Mouse (Mus musculus) kidney, embryonic 14.5 days (tissue): Measurements from ENCODE around the gene Ctnnal1. TPM values are rescaled to one million over a fixed set of nuclear protein-coding genes. Genes with fewer than 3 reads are reported as not detected.

Source experiments
- ATAC-seq: fragments of 200-750 bp; cut with Nextera tagmentation; 2 replicates; pipeline ENCODE4 v1.8.0; 2017; ENCODE audit warnings: moderate number of reproducible peaks, mild to moderate bottlenecking, moderate TSS enrichment, moderate library complexity; ENCODE audit not compliant: low FRiP score, low TSS enrichment
- H3K27ac ChIP-seq: fragments of 300-500 bp; sonication (generic); 2 replicates; pipeline ENCODE4 v1.5.1; 2014; ENCODE audit warnings: low read depth, mild to moderate bottlenecking, low read length, moderate library complexity, mixed read lengths
- H3K27me3 ChIP-seq: fragments of 300-500 bp; sonication (generic); 2 replicates; pipeline ENCODE4 v1.6.1; 2014; ENCODE audit warnings: mild to moderate bottlenecking, low read length; ENCODE audit not compliant: control insufficient read depth, insufficient read depth
- H3K36me3 ChIP-seq: fragments of 300-500 bp; sonication (generic); 2 replicates; pipeline ENCODE4 v1.6.1; 2014; ENCODE audit warnings: low read length, mixed read lengths; ENCODE audit not compliant: control insufficient read depth, insufficient read depth
- H3K4me1 ChIP-seq: fragments of 300-500 bp; sonication (generic); 2 replicates; pipeline ENCODE4 v1.6.1; 2014; ENCODE audit warnings: low read length, mixed read lengths; ENCODE audit not compliant: control insufficient read depth, insufficient read depth
- H3K4me2 ChIP-seq: fragments of 300-500 bp; sonication (generic); replicated peaks from 2 replicates; pipeline ENCODE4 v1.6.1; 2014; ENCODE audit warnings: low read depth, mild to moderate bottlenecking, low read length
- H3K4me3 ChIP-seq: fragments of 300-500 bp; sonication (generic); 2 replicates; pipeline ENCODE4 v1.5.1; 2014; ENCODE audit warnings: mild to moderate bottlenecking, low read length
- H3K9ac ChIP-seq: fragments of 300-500 bp; sonication (generic); 2 replicates; pipeline ENCODE4 v1.6.1; 2014; ENCODE audit warnings: low read depth, mild to moderate bottlenecking, low read length, moderate library complexity
- H3K9me3 ChIP-seq: fragments of 300-500 bp; sonication (generic); 2 replicates; pipeline ENCODE4 v1.6.1; 2016; ENCODE audit warnings: low read length; ENCODE audit not compliant: control insufficient read depth
- WGBS: fragments of 180-500 bp; shearing (Covaris S2); extraction: QIAGEN DNeasy Blood & Tissue Kit; methylation state at CpG from one replicate; pipeline ENCODE4 v1.1.7; 2014; 5-methylcytosine and 5-hydroxymethylcytosine counted together
- microRNA counts: library from miRNA; unstranded; fragments of <30 nt; microRNA quantifications from one replicate; lab custom pipeline; 2017
- microRNA-seq: library from miRNA; unstranded; fragments of <30 nt; microRNA quantifications from one replicate; pipeline ENCODE4, GENCODE M21; 2016
- polyA plus RNA-seq: library from polyadenylated mRNA; unstranded; fragments of >200 nt; fragmentation: Nextera tagmentation; extraction: Ambion mirVana; gene quantifications from 2 replicates; pipeline ENCODE4 v1.2.1, GENCODE M21; 2014

The Ctnnal1 gene
- polyA plus RNA-seq, 1 experiment from 2014 or later = 44.8 TPM

GRCm38 (mm10) chr4:56802669-56803150 lies 62.3 kb downstream of the Ctnnal1 start:
- Histone ChIP-seq H3K9me3 (no peaks in the 10 kb centered on the region), H3K36me3 (peaks cover 45% of the 10 kb centered on the region), H3K27ac (peak overlapping the region; percentile 77; the same call in 1 of the 2 replicates), H3K4me3 (peak overlapping the region; percentile 96), H3K4me1 (peaks cover 15% of the 10 kb centered on the region; the same call in 1 of the 2 replicates), H3K4me2 (peak overlapping the region; percentile 84), H3K27me3 (no peaks in the 10 kb centered on the region), H3K9ac (peak overlapping the region; percentile 87)
- peak; percentile 38; the same call in 1 of the 2 replicates for ATAC-seq
- WGBS = 2% methylated on average over 25 of the region's 25 CpGs

GRCm38 (mm10) chr4:56801907-56802668 lies 62.9 kb downstream of the Ctnnal1 start, which contains the start of the genes Elp1 and Fam206a:
Gene Elp1 (minus strand): TSS chr4:56802331.
Gene Fam206a (plus strand): TSS chr4:56802345.
- peaks cover 46% of the 10 kb centered on the region for H3K36me3 ChIP-seq
- H3K9ac ChIP-seq = peak within 1 kb of the TSS; percentile 87
- H3K4me1 ChIP-seq = peaks cover 15% of the 10 kb centered on the region; the same call in 1 of the 2 replicates
- H3K27ac ChIP-seq = peak within 1 kb of the TSS; percentile 77
- no peaks in the 10 kb centered on the region for H3K27me3 ChIP-seq
- H3K9me3 ChIP-seq = no peaks in the 10 kb centered on the region
- under 1% methylated on average over 72 of the region's 72 CpGs for WGBS
- peak within 1 kb of the TSS; percentile 84 for H3K4me2 ChIP-seq
- ATAC-seq = peak; percentile 97
- peak within 1 kb of the TSS; percentile 96 for H3K4me3 ChIP-seq

GRCm38 (mm10) chr4:56791373-56791772 lies 73.6 kb downstream of the Ctnnal1 start:
- 60% methylated on average over 1 of the region's 1 CpGs for WGBS

GRCm38 (mm10) chr4:56771065-56771464 lies 93.9 kb downstream of the Ctnnal1 start:
- Histone ChIP-seq H3K27ac (no peak overlapping the region), H3K27me3 (no peaks in the 10 kb centered on the region), H3K9me3 (no peaks in the 10 kb centered on the region), H3K9ac (no peak overlapping the region), H3K4me1 (no peaks in the 10 kb centered on the region), H3K4me3 (no peak overlapping the region), H3K36me3 (peaks cover 88% of the 10 kb centered on the region), H3K4me2 (no peak overlapping the region)
- WGBS = 68% methylated on average over 1 of the region's 1 CpGs
- no peak for ATAC-seq

More at GRCm38 (mm10) chr4:56791373-56791772, 73.6 kb downstream of the Ctnnal1 start:
- Histone ChIP-seq H3K4me1 (no peaks in the 10 kb centered on the region), H3K27me3 (no peaks in the 10 kb centered on the region), H3K4me3 (no peak overlapping the region), H3K9ac (no peak overlapping the region), H3K4me2 (no peak overlapping the region), H3K27ac (no peak overlapping the region), H3K36me3 (peaks cover 92% of the 10 kb centered on the region), H3K9me3 (no peaks in the 10 kb centered on the region)
- no peak for ATAC-seq

DNA sequence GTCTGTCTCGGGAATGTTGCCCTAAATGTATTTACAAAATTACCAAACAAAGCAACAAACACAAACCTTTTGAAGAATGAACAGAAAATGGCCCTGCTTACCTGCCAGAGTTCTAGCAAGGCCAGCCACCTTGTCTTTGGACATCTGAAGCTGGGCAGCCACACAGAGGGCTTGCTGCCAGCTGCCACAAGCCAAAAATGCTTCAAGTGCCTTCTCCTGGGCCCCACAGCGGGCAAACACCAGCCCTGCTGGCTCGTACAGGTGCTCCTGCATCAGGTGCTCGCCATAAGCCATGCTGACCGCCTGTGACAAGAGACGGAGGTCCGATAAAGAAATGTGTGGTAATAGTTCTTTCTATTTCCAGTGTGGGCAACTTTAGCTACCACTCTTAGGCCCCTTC lies 96.1 kb downstream of the Ctnnal1 start:
- ATAC-seq = no peak
- H3K4me3 ChIP-seq = no peak overlapping the region
- H3K27ac ChIP-seq = no peak overlapping the region
- no peak overlapping the region for H3K9ac ChIP-seq
- H3K36me3 ChIP-seq = peaks cover 93% of the 10 kb centered on the region
- H3K4me1 ChIP-seq = no peaks in the 10 kb centered on the region
- no peak overlapping the region for H3K4me2 ChIP-seq
- H3K9me3 ChIP-seq = no peaks in the 10 kb centered on the region
- 93% methylated on average over 7 of the region's 7 CpGs for WGBS
- H3K27me3 ChIP-seq = no peaks in the 10 kb centered on the region

DNA sequence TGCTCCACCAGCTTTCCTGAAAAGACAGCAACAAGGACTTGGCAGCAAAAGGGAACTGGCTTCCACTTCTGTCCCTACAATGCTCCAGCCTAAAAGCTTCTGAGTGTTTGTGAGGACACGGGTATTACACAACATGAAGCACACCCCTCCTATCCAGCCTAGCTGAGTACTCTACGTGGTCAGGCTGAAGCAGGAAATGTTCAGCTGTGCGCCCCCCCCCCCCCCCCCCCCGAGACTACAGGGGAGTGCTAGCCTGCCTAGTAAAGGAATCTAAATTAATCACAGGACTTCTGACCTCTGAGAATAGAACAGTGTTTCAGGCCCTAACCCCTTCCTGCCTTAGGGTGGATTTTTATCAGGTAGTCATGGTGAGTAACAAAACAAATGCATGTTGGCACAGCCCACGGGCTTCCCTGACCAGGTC lies 97.1 kb downstream of the Ctnnal1 start:
- ATAC-seq = no peak
- peaks cover 85% of the 10 kb centered on the region for H3K36me3 ChIP-seq
- no peak overlapping the region for H3K9ac ChIP-seq
- H3K27ac ChIP-seq = no peak overlapping the region
- no peaks in the 10 kb centered on the region for H3K27me3 ChIP-seq
- 82% methylated on average over 5 of the region's 5 CpGs for WGBS
- no peaks in the 10 kb centered on the region for H3K4me1 ChIP-seq
- no peak overlapping the region for H3K4me2 ChIP-seq
- H3K4me3 ChIP-seq = no peak overlapping the region
- no peaks in the 10 kb centered on the region for H3K9me3 ChIP-seq

MicroRNAs within 50 kb of the gene (microRNA counts, 519-probe panel; counts per million panel counts)
- microRNA mmu-miR-32 (lab: Ali Mortazavi, UCI) = 5,107 counts per million, percentile 44 among the panel's probes with 10 or more counts

Small RNA genes within 50 kb of the gene (microRNA-seq; reads per million reads assigned to microRNA genes)
- gene Mir32 = 257 reads per million, percentile 67 among the genes with 10 or more reads in this experiment

Other genes starting within 250 kb of the Ctnnal1 start
- not detected in 2 replicates for gene Gm26657, start 125.1 kb downstream of the Ctnnal1 start, polyA plus RNA-seq
- not detected in 2 replicates for gene Actl7b, start 123.7 kb downstream of the Ctnnal1 start, polyA plus RNA-seq
- gene Actl7a, start 121.8 kb downstream of the Ctnnal1 start, polyA plus RNA-seq = not detected in 2 replicates
- 51.1 and 72.9 TPM in 2 replicates for gene Elp1, start 62.9 kb downstream of the Ctnnal1 start, polyA plus RNA-seq
- gene Fam206a, start 62.8 kb downstream of the Ctnnal1 start, polyA plus RNA-seq = 14.6 and 27.1 TPM in 2 replicates
- 8.7 and 14.3 TPM in 2 replicates for gene Tmem245, start 82.2 kb upstream of the Ctnnal1 start, polyA plus RNA-seq
- 0.16 and 0.58 TPM in 2 replicates for gene Frrs1l, start 125.2 kb upstream of the Ctnnal1 start, polyA plus RNA-seq